Mouse (Mus musculus) liver, embryonic 11.5 days (tissue): ENCODE results near the gene Hs3st4. TPM values are rescaled to one million over a fixed set of nuclear protein-coding genes. Genes with fewer than 3 reads are reported as not detected.

Experiments used
- ATAC-seq: fragments of 200-750 bp; cut with Nextera tagmentation; replicated peaks from 2 replicates; pipeline ENCODE4 v1.8.0; 2017; ENCODE audit warnings: moderate number of reproducible peaks, mild to moderate bottlenecking, moderate TSS enrichment, moderate library complexity; ENCODE audit not compliant: low FRiP score
- DNase-seq: peaks from one replicate; pipeline ENCODE4 v3.0.0-alpha.2; 2017; ENCODE audit warnings: low spot score
- H3K27ac ChIP-seq: fragments of 300-500 bp; sonication (generic); 2 replicates; pipeline ENCODE4 v1.5.1; 2014; ENCODE audit warnings: mild to moderate bottlenecking, low read depth, low read length, control low read depth
- H3K27me3 ChIP-seq: fragments of 300-500 bp; sonication (generic); replicated peaks from 2 replicates; pipeline ENCODE4 v1.6.1; 2014; ENCODE audit warnings: low read length, mixed read lengths; ENCODE audit not compliant: control insufficient read depth, insufficient read depth
- H3K36me3 ChIP-seq: fragments of 300-500 bp; sonication (generic); 2 replicates; pipeline ENCODE4 v1.6.1; 2014; ENCODE audit warnings: mild to moderate bottlenecking, low read length, moderate library complexity, mixed read lengths; ENCODE audit not compliant: control insufficient read depth, insufficient read depth
- H3K4me1 ChIP-seq: fragments of 300-500 bp; sonication (generic); replicated peaks from 2 replicates; pipeline ENCODE4 v1.6.1; 2014; ENCODE audit warnings: low read length, mixed read lengths; ENCODE audit not compliant: control insufficient read depth, insufficient read depth
- H3K4me2 ChIP-seq: fragments of 300-500 bp; sonication (generic); 2 replicates; pipeline ENCODE4 v1.6.1; 2014; ENCODE audit warnings: mild to moderate bottlenecking, control low read depth, moderate library complexity
- H3K4me3 ChIP-seq: fragments of 300-500 bp; sonication (generic); 2 replicates; pipeline ENCODE4 v1.5.1; 2014; ENCODE audit warnings: low read depth, low read length, control low read depth
- H3K9ac ChIP-seq: fragments of 300-500 bp; sonication (generic); 2 replicates; pipeline ENCODE4 v1.6.1; 2014; ENCODE audit warnings: low read depth, low read length, control low read depth
- H3K9me3 ChIP-seq: fragments of 300-500 bp; sonication (generic); 2 replicates; pipeline ENCODE4 v1.6.1; 2016; ENCODE audit warnings: low read length, inconsistent platforms, mixed read lengths; ENCODE audit not compliant: control insufficient read depth
- WGBS: fragments of 180-500 bp; shearing (Covaris S2); extraction: QIAGEN DNeasy Blood & Tissue Kit; methylation state at CpG from one replicate; pipeline ENCODE4 v1.1.7; 2014; 5-methylcytosine and 5-hydroxymethylcytosine counted together
- polyA plus RNA-seq: library from polyadenylated mRNA; unstranded; fragments of >200 nt; fragmentation: Nextera tagmentation; extraction: Ambion mirVana; gene quantifications from 2 replicates; pipeline ENCODE4 v1.2.1, GENCODE M21; 2014

Hs3st4 gene
- polyA plus RNA-seq, 1 experiment from 2014 or later: 0.07 TPM

DNA sequence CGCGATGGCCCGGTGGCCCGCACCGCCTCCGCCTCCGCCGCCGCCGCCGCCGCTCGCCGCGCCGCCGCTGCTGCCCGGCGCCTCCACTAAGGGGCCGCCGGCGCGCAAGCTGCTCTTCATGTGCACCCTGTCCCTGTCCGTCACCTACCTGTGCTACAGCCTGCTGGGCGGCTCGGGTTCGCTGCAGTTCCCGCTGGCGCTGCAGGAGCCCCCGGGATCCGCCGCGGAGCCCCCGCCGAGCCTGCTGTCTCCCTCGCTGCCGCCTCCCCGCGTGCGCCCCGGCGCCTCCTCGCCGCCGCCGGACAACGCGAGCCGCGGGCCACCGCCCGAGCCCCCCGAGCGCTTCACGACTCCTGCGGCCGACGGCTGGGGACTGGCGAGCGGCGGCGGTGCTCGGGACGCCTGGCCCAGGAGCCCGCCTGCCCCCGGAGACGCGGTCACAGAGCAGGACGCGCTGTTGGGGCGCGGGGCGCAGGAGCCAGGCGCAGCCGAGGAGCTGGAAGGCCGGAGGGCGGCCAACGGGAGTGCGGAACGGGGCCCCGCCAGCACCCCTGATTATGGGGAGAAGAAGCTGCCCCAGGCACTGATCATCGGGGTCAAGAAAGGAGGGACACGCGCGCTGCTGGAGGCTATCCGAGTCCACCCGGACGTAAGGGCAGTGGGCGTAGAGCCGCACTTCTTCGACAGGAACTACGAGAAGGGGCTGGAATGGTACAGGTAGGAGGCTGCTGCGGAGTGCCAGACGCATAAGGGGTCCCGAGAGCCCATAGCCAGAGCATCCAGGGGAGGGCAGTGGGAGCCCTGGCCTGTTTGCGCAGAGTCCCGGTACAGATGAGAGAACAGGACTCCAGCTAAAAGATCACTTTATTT, 743 bp downstream of the Hs3st4 start:
- ATAC-seq: no peak
- no peaks in the 10 kb centered on the region for H3K4me1 ChIP-seq
- 2% methylated on average over 77 of the region's 97 CpGs for WGBS
- H3K9me3 ChIP-seq: no peaks in the 10 kb centered on the region
- H3K9ac ChIP-seq: no peak overlapping the region
- peak overlapping the region; percentile 70 for H3K4me2 ChIP-seq
- H3K27me3 ChIP-seq: peaks cover 60% of the 10 kb centered on the region
- DNase-seq: peak; percentile 35
- H3K4me3 ChIP-seq: peak overlapping the region; percentile 49
- no peak overlapping the region for H3K27ac ChIP-seq
- H3K36me3 ChIP-seq: no peaks in the 10 kb centered on the region

DNA sequence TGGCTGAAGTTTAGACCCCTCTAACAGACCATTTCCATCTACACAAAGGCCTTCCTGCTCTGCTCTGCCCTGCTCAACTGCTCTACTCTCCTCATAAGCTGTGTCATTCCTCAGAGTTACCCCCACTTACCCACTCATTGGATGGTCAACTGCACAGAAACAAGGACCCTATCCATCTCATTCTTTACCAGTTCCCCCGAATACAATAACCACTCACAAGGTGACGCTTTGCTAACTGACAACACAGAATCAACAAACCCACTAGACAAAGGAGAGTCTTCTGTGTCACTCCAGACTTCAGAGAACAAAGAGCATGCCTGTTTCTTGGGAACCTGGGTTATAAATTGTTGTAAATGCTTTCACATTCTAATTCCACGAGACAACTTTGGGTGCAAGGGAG, 9.5 kb downstream of the Hs3st4 start:
- no peak overlapping the region for H3K4me3 ChIP-seq
- H3K9me3 ChIP-seq: no peaks in the 10 kb centered on the region
- WGBS: 76% methylated on average over 3 of the region's 3 CpGs
- no peaks in the 10 kb centered on the region for H3K4me1 ChIP-seq
- DNase-seq: no peak
- no peaks in the 10 kb centered on the region for H3K36me3 ChIP-seq
- ATAC-seq: no peak
- no peak overlapping the region for H3K27ac ChIP-seq
- no peak overlapping the region for H3K9ac ChIP-seq
- no peak overlapping the region for H3K4me2 ChIP-seq
- H3K27me3 ChIP-seq: 0 out of 2 replicates have a peak, but pooled peaks cover 1% of the 10 kb centered on the region

DNA sequence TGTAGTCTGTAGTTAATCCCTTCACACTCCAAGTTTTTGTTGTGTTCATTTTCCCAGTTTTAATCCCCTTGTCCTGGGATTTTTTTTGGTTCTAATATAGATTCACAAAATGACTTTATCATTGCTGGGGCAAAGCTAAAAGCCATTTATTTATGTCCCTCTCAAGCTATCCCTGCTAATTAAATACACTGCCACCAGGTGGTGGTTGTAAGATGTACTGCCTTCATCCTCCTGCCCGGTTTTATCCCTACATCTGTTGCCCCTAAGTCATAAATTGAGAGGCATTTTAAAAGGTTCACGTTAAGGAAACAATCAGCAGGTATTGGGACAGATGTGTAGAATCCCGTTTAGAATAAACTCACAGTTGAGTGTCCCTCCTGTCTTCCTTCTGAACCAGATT, 14.6 kb downstream of the Hs3st4 start:
- Histone ChIP-seq H3K27ac (no peak overlapping the region), H3K9ac (no peak overlapping the region), H3K27me3 (no peaks in the 10 kb centered on the region), H3K4me2 (no peak overlapping the region), H3K4me1 (no peaks in the 10 kb centered on the region), H3K4me3 (no peak overlapping the region), H3K36me3 (no peaks in the 10 kb centered on the region), H3K9me3 (no peaks in the 10 kb centered on the region)
- DNase-seq (no peak), ATAC-seq (no peak)
- WGBS: 41% methylated on average over 3 of the region's 3 CpGs

DNA sequence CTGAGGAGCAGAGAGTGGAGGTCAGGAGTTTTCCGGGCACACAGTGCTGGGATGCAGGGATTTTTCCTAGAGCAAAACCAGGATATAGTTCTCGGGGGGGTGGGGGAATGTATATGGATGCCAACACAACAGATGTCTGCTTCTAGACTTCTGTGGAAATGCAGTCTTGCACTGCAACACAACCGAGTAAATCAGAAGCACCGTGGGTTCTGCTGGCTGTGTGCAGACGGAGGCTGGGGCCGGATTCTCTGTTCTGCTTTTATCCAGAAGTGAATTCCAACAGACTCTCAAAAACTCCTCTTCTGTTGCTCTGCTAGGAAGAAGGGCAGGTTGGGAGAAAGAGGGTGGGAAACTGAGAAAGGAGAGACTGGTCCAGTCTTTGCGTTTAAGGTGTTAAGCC, 15.9 kb downstream of the Hs3st4 start:
- H3K27me3 ChIP-seq: no peaks in the 10 kb centered on the region
- no peaks in the 10 kb centered on the region for H3K4me1 ChIP-seq
- no peaks in the 10 kb centered on the region for H3K36me3 ChIP-seq
- H3K4me2 ChIP-seq: no peak overlapping the region
- H3K9ac ChIP-seq: no peak overlapping the region
- 67% methylated on average over 7 of the region's 7 CpGs for WGBS
- ATAC-seq (no peak), DNase-seq (no peak)
- H3K4me3 ChIP-seq: no peak overlapping the region
- H3K9me3 ChIP-seq: no peaks in the 10 kb centered on the region
- no peak overlapping the region for H3K27ac ChIP-seq

DNA sequence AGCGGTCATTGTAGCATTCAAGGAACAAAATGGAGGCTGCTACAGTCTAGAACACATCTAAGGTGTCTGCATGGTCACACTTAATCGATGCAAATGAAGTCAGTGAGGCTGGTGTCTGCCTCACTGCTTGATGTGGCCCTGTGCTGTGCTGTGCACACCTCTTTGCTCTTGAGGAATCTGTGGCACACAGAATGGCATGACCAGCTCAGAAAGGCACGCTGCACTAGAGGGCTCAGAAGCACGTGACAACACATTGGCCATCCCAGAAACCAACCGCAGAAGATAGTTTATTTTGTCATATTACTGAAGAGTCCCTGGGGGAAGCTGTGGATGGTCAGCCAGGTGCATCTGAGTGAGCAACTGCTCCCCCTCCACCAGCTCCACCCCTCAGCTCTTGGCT, 44.2 kb downstream of the Hs3st4 start:
- H3K27me3 ChIP-seq: no peaks in the 10 kb centered on the region
- no peaks in the 10 kb centered on the region for H3K4me1 ChIP-seq
- no peak overlapping the region for H3K4me3 ChIP-seq
- DNase-seq (no peak), ATAC-seq (no peak)
- H3K9ac ChIP-seq: no peak overlapping the region
- no peak overlapping the region for H3K27ac ChIP-seq
- 75% methylated on average over 5 of the region's 5 CpGs for WGBS
- H3K9me3 ChIP-seq: no peaks in the 10 kb centered on the region
- no peaks in the 10 kb centered on the region for H3K36me3 ChIP-seq
- H3K4me2 ChIP-seq: no peak overlapping the region

DNA sequence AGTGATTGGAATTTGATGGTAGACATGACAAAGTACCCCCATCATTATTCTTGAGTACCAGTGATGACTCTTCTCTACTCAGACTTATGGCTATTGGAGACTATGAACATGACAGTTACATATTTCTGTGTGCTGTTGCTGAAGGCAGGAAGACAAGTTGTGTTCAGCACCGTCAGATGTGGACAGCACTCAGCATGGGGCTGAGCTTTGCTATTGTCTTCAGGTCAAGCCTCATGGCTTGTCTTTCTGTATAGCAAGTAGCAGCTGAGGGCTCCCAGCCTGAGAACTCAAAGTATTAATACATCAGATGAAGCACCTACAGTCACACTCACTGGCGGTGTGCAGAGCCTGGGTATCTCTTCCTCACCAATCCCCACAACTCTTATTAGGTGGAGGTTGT, 49.6 kb downstream of the Hs3st4 start:
- no peak for DNase-seq
- H3K9me3 ChIP-seq: no peaks in the 10 kb centered on the region
- H3K4me3 ChIP-seq: no peak overlapping the region
- ATAC-seq: no peak
- no peak overlapping the region for H3K27ac ChIP-seq
- H3K9ac ChIP-seq: no peak overlapping the region
- H3K36me3 ChIP-seq: no peaks in the 10 kb centered on the region
- H3K4me2 ChIP-seq: no peak overlapping the region
- H3K4me1 ChIP-seq: no peaks in the 10 kb centered on the region
- WGBS: 46% methylated on average over 2 of the region's 2 CpGs
- no peaks in the 10 kb centered on the region for H3K27me3 ChIP-seq

DNA sequence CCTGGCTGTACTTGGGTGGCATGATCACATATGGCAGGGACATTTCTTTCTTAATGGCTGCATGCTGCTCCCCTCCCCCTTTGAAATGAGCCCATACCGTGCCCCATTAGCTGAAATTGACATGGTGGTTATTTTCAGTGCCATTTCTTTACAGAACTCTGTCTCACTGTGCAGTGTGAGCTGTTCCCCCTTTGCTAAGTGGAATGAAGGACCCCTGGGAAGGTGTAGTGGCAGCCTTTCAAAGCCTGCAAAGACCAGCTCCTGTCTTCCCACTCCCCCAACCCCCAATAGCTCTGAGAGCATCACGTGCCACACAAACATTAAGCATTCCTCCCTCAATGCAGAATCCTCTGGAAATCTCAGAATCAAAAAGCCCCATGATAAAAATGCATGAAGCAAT, 50.7 kb downstream of the Hs3st4 start:
- H3K36me3 ChIP-seq: no peaks in the 10 kb centered on the region
- no peak for ATAC-seq
- no peak for DNase-seq
- H3K27ac ChIP-seq: no peak overlapping the region
- H3K4me2 ChIP-seq: no peak overlapping the region
- no peaks in the 10 kb centered on the region for H3K27me3 ChIP-seq
- no peak overlapping the region for H3K9ac ChIP-seq
- H3K9me3 ChIP-seq: no peaks in the 10 kb centered on the region
- 66% methylated on average over 2 of the region's 2 CpGs for WGBS
- H3K4me1 ChIP-seq: no peaks in the 10 kb centered on the region
- no peak overlapping the region for H3K4me3 ChIP-seq

DNA sequence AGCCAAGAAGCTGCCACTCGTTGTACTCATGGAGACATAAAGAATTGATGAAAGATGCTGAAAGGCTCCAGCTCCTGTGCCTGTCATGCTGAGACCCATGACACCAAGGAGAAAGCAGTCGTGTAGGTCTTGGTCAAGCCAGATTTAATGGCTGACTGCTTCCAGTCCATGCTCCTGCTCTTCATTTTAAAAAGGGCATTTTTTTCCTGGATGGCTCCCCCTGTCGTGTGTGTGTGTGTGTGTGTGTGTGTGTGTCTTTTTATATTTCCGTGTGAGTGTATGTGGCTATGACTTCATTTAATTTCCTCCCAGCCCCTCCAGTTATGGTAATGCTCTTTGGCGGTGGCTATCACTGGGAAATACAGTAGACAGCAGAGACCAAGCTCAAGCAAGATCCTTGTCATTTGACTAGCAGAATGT, 54.6 kb downstream of the Hs3st4 start:
- Histone ChIP-seq H3K9me3 (no peaks in the 10 kb centered on the region), H3K27ac (no peak overlapping the region), H3K27me3 (no peaks in the 10 kb centered on the region), H3K9ac (no peak overlapping the region), H3K4me3 (no peak overlapping the region), H3K4me1 (no peaks in the 10 kb centered on the region), H3K36me3 (no peaks in the 10 kb centered on the region), H3K4me2 (no peak overlapping the region)
- WGBS: 66% methylated on average over 5 of the region's 5 CpGs
- DNase-seq (no peak), ATAC-seq (no peak)

DNA sequence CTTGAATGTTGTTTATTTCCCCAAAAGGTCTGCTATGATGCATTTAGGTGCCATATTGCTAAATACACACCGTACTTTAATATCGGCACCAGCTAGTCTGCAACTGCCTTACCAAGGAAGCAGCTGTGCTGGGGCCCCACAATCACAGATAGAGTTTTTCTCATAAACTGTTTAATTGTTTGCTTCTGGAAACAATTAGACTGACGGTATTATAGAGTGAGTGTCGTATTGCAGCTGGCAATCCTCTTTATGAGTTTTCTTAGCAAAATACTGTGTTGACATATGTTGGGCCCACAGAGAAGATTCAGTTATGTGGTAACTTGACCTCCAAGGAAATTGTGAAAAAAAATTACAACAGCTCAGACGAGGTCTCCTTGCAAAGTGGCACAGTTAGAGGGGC, 56.5 kb downstream of the Hs3st4 start:
- H3K27me3 ChIP-seq: no peaks in the 10 kb centered on the region
- no peak for DNase-seq
- no peak for ATAC-seq
- H3K9ac ChIP-seq: no peak overlapping the region
- H3K9me3 ChIP-seq: no peaks in the 10 kb centered on the region
- no peaks in the 10 kb centered on the region for H3K4me1 ChIP-seq
- WGBS: 75% methylated on average over 5 of the region's 5 CpGs
- H3K36me3 ChIP-seq: no peaks in the 10 kb centered on the region
- H3K4me3 ChIP-seq: no peak overlapping the region
- no peak overlapping the region for H3K27ac ChIP-seq
- H3K4me2 ChIP-seq: no peak overlapping the region
